Mouse (Mus musculus) erythroblast, embryonic 14.5 days (primary cell): ENCODE data around the gene Pacs1. TPM values are rescaled to one million over a fixed set of nuclear protein-coding genes. Genes with fewer than 3 reads are reported as not detected.
A peak's percentile ranks its signal among the peaks of the same experiment; 100 is the strongest.

Source experiments
- H3K27me3 ChIP-seq: 2 replicates; pipeline ENCODE4 v1.6.1; 2012; ENCODE audit warnings: inconsistent platforms; ENCODE audit not compliant: control insufficient read depth
- H3K36me3 ChIP-seq: 2 replicates; pipeline ENCODE4 v1.6.1; 2012; ENCODE audit warnings: mild to moderate bottlenecking, inconsistent platforms; ENCODE audit not compliant: control insufficient read depth
- H3K4me1 ChIP-seq: 2 replicates; pipeline ENCODE4 v1.6.1; 2012; ENCODE audit warnings: inconsistent platforms; ENCODE audit not compliant: control insufficient read depth
- H3K4me3 ChIP-seq: replicated peaks from 2 replicates; pipeline ENCODE3; 2012; ENCODE audit warnings: moderate library complexity, mild to moderate bottlenecking, inconsistent platforms
- H3K9me3 ChIP-seq: 2 replicates; pipeline ENCODE4 v1.6.1; 2012; ENCODE audit warnings: low read length, inconsistent platforms, mixed read lengths; ENCODE audit not compliant: control insufficient read depth
- GATA1 ChIP-seq: IDR thresholded peaks from 2 replicates; pipeline ENCODE4 v1.6.1; 2012; ENCODE audit warnings: low read length, inconsistent platforms, mixed read lengths
- TAL1 ChIP-seq: IDR thresholded peaks from 3 replicates; pipeline ENCODE4 v1.6.1; 2012; ENCODE audit warnings: low read length, inconsistent platforms, mixed read lengths
- polyA plus RNA-seq: library from polyadenylated mRNA; stranded (reverse); fragments of >175 nt; gene quantifications from 2 replicates; pipeline ENCODE4 v1.2.3, GENCODE M21; 2012

The Pacs1 gene
- polyA plus RNA-seq, 1 experiment = 2.7 TPM

- no peak overlapping the region for H3K4me3 ChIP-seq
- no peaks in the 10 kb centered on the region for H3K4me1 ChIP-seq
- H3K9me3 ChIP-seq = no peaks in the 10 kb centered on the region
- TF ChIP-seq TAL1 (no peak), GATA1 (no peak)
- H3K36me3 ChIP-seq = peaks cover 81% of the 10 kb centered on the region
- no peaks in the 10 kb centered on the region for H3K27me3 ChIP-seq
These were observed 133.3 kb downstream of the Pacs1 start for GRCm38 (mm10) chr19:5139640-5140039.

- Histone ChIP-seq H3K9me3 (no peaks in the 10 kb centered on the region), H3K4me3 (no peak overlapping the region), H3K27me3 (peaks cover 3% of the 10 kb centered on the region; the same call in 1 of the 2 replicates), H3K4me1 (no peaks in the 10 kb centered on the region), H3K36me3 (peaks cover 23% of the 10 kb centered on the region)
- TF ChIP-seq GATA1 (no peak), TAL1 (no peak)
These were observed 141.7 kb downstream of the Pacs1 start for GRCm38 (mm10) chr19:5131237-5131636.

GRCm38 (mm10) chr19:5129770-5130169 lies 143.1 kb downstream of the Pacs1 start:
- H3K4me1 ChIP-seq = no peaks in the 10 kb centered on the region
- TF ChIP-seq GATA1 (no peak), TAL1 (no peak)
- H3K4me3 ChIP-seq = no peak overlapping the region
- peaks cover 3% of the 10 kb centered on the region; the same call in 1 of the 2 replicates for H3K27me3 ChIP-seq
- H3K9me3 ChIP-seq = no peaks in the 10 kb centered on the region
- H3K36me3 ChIP-seq = peaks cover 13% of the 10 kb centered on the region

- no peaks in the 10 kb centered on the region for H3K36me3 ChIP-seq
- H3K27me3 ChIP-seq = peaks cover 19% of the 10 kb centered on the region
- no peaks in the 10 kb centered on the region for H3K9me3 ChIP-seq
- no peak overlapping the region for H3K4me3 ChIP-seq
- TF ChIP-seq TAL1 (no peak), GATA1 (no peak)
- H3K4me1 ChIP-seq = no peaks in the 10 kb centered on the region
These were observed 148.8 kb downstream of the Pacs1 start for GRCm38 (mm10) chr19:5124055-5124614.

- TF ChIP-seq TAL1 (no peak), GATA1 (no peak)
- Histone ChIP-seq H3K9me3 (no peaks in the 10 kb centered on the region), H3K36me3 (no peaks in the 10 kb centered on the region), H3K4me3 (no peak overlapping the region), H3K4me1 (peaks cover 8% of the 10 kb centered on the region), H3K27me3 (peaks cover 28% of the 10 kb centered on the region)
These were observed 149.7 kb downstream of the Pacs1 start for GRCm38 (mm10) chr19:5123241-5123640.

GRCm38 (mm10) chr19:5122492-5122891 lies 150.4 kb downstream of the Pacs1 start:
- H3K4me1 ChIP-seq = peaks cover 15% of the 10 kb centered on the region
- TF ChIP-seq GATA1 (no peak), TAL1 (no peak)
- no peaks in the 10 kb centered on the region for H3K36me3 ChIP-seq
- no peaks in the 10 kb centered on the region for H3K9me3 ChIP-seq
- H3K27me3 ChIP-seq = peaks cover 35% of the 10 kb centered on the region
- H3K4me3 ChIP-seq = no peak overlapping the region

GRCm38 (mm10) chr19:5118384-5118698 lies 154.6 kb downstream of the Pacs1 start, which contains the start of gene Klc2:
Klc2 (minus strand) TSS chr19:5118560.
- no peaks in the 10 kb centered on the region for H3K36me3 ChIP-seq
- H3K9me3 ChIP-seq = no peaks in the 10 kb centered on the region
- TF ChIP-seq GATA1 (no peak), TAL1 (no peak)
- H3K4me1 ChIP-seq = peaks cover 22% of the 10 kb centered on the region
- H3K27me3 ChIP-seq = peaks cover 28% of the 10 kb centered on the region
- peak within 1 kb of the TSS; percentile 78 for H3K4me3 ChIP-seq

GRCm38 (mm10) chr19:5117494-5118383 lies 155.2 kb downstream of the Pacs1 start:
- Histone ChIP-seq H3K27me3 (peaks cover 26% of the 10 kb centered on the region), H3K36me3 (peaks cover 1% of the 10 kb centered on the region)

GRCm38 (mm10) chr19:5113783-5114182 lies 159.1 kb downstream of the Pacs1 start:
- TF ChIP-seq GATA1 = no peak
- no peak for TF ChIP-seq TAL1
- Histone ChIP-seq H3K9me3 (no peaks in the 10 kb centered on the region), H3K27me3 (peaks cover 18% of the 10 kb centered on the region), H3K36me3 (peaks cover 21% of the 10 kb centered on the region), H3K4me1 (peaks cover 32% of the 10 kb centered on the region), H3K4me3 (no peak overlapping the region)

More at GRCm38 (mm10) chr19:5117494-5118383, 155.2 kb downstream of the Pacs1 start:
- Histone ChIP-seq H3K4me1 (peaks cover 22% of the 10 kb centered on the region), H3K4me3 (peak overlapping the region; percentile 78), H3K9me3 (no peaks in the 10 kb centered on the region)
- TF ChIP-seq GATA1 = no peak
- no peak for TF ChIP-seq TAL1
